Mouse (Mus musculus): ENCODE measurements at regions not wholly inside any gene's neighbourhood (a gene's known extent, or its start where the extent isn't known, plus 50 kb on each side); places are given as distances from the start of the nearest gene placed in this dataset.

- 92% methylated on average over 5 of the region's 5 CpGs for WGBS
- H3K27me3 ChIP-seq (ENCODE audit: low read depth, poor library complexity, severe bottlenecking), result no peaks in the 10 kb centered on the region
- no peaks in the 10 kb centered on the region for H3K36me3 ChIP-seq
- H3K4me3 ChIP-seq, result no peak overlapping the region
- peaks cover 7% of the 10 kb centered on the region for H3K4me1 ChIP-seq
- no peaks in the 10 kb centered on the region for H3K9me3 ChIP-seq (replicated peaks)
- H3K27ac ChIP-seq (replicated peaks), result no peak overlapping the region
- no peak for DNase-seq (ENCODE audit: low spot score)
Observed at GRCm38 (mm10) chr13:112027736-112028135, 218.9 kb upstream of the Map3k1 start.

DNA sequence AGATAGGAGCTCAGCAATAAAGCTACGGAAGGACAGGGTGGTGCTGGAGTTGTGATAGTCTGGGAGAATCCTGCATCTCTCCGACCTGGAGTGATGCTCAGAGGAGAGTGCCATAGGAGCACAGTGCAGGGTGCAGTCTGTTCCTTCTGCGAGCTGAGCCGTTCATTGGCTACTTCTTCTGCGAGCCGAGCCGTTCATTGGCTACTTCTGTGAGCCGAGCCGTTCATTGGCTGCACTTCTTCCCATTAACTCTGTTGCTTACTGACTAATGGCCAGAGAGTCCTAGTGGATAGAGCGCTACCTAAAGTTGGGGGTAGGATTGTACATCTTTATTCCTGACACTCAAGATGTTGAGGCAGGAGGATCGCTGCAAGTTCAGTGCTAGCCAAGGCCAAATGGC is 222.3 kb upstream of the Map3k1 start:
- no peaks in the 10 kb centered on the region for H3K4me1 ChIP-seq
- no peaks in the 10 kb centered on the region for H3K27me3 ChIP-seq (ENCODE audit: low read depth, poor library complexity, severe bottlenecking)
- H3K36me3 ChIP-seq, result no peaks in the 10 kb centered on the region
- no peak for DNase-seq (ENCODE audit: low spot score)
- H3K9me3 ChIP-seq (replicated peaks), result no peaks in the 10 kb centered on the region
- H3K27ac ChIP-seq (replicated peaks), result no peak overlapping the region
- H3K4me3 ChIP-seq, result no peak overlapping the region
- 83% methylated on average over 11 of the region's 11 CpGs for WGBS

GRCm38 (mm10) chr13:112031631-112032320 is 223.0 kb upstream of the Map3k1 start:
- Histone ChIP-seq H3K36me3 (no peaks in the 10 kb centered on the region), H3K4me3 (no peak overlapping the region), H3K9me3 (replicated peaks) (no peaks in the 10 kb centered on the region), H3K4me1 (no peaks in the 10 kb centered on the region), H3K27ac (replicated peaks) (no peak overlapping the region), H3K27me3 (ENCODE audit: low read depth, poor library complexity, severe bottlenecking) (no peaks in the 10 kb centered on the region)
- no peak for DNase-seq (ENCODE audit: low spot score)
- WGBS, result 90% methylated on average over 24 of the region's 24 CpGs

DNA sequence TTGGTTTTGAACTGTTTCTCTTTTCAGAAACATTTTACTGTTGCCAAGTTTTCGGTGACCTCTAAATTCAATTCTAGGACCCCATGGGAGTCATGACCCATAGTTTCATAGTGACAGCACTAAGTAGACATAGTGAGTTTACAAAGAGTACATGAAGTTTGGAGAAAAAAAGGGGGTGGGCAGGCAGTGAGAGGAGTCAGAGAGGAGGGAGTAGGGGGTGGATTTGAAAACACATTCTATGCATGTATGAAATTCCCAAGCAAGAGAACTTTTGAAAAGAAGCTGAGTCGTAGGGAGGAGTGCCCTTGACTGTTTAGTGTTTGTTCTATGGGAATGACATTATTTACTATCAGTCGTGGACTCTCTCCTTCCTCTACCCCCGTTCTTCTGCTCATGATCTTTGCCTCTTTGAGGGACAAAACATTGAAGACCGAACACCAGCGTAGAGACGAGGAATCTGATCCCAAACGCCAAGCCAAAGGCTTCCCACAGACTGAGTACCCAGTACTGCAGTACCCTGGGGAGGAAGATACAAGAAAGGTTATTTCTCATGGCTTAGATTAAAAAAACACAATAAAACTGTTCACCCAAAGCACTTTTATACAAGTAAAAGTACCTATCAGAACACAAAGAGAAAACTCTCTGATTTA is 229.1 kb upstream of the Map3k1 start:
- no peaks in the 10 kb centered on the region for H3K4me1 ChIP-seq
- H3K9me3 ChIP-seq (replicated peaks), result no peaks in the 10 kb centered on the region
- no peak for DNase-seq (ENCODE audit: low spot score)
- H3K36me3 ChIP-seq, result no peaks in the 10 kb centered on the region
- no peak overlapping the region for H3K27ac ChIP-seq (replicated peaks)
- H3K4me3 ChIP-seq, result no peak overlapping the region
- H3K27me3 ChIP-seq (ENCODE audit: low read depth, poor library complexity, severe bottlenecking), result no peaks in the 10 kb centered on the region
- 85% methylated on average over 8 of the region's 8 CpGs for WGBS

- Histone ChIP-seq H3K27ac (replicated peaks) (no peak overlapping the region), H3K36me3 (no peaks in the 10 kb centered on the region), H3K27me3 (ENCODE audit: low read depth, poor library complexity, severe bottlenecking) (no peaks in the 10 kb centered on the region), H3K4me3 (no peak overlapping the region), H3K9me3 (replicated peaks) (no peaks in the 10 kb centered on the region), H3K4me1 (no peaks in the 10 kb centered on the region)
- WGBS, result 92% methylated on average over 9 of the region's 9 CpGs
- no peak for DNase-seq (ENCODE audit: low spot score)
Observed at GRCm38 (mm10) chr13:112038556-112039304, 229.9 kb upstream of the Map3k1 start.

GRCm38 (mm10) chr13:112039422-112040145 is 230.8 kb upstream of the Map3k1 start:
- Histone ChIP-seq H3K9me3 (replicated peaks) (no peaks in the 10 kb centered on the region), H3K4me1 (no peaks in the 10 kb centered on the region), H3K27ac (replicated peaks) (no peak overlapping the region), H3K27me3 (ENCODE audit: low read depth, poor library complexity, severe bottlenecking) (no peaks in the 10 kb centered on the region), H3K36me3 (no peaks in the 10 kb centered on the region), H3K4me3 (no peak overlapping the region)
- WGBS, result 79% methylated on average over 7 of the region's 7 CpGs
- no peak for DNase-seq (ENCODE audit: low spot score)

GRCm38 (mm10) chr13:112043524-112044246 is 234.9 kb upstream of the Map3k1 start:
- no peak for DNase-seq (ENCODE audit: low spot score)
- WGBS, result 97% methylated on average over 13 of the region's 13 CpGs
- Histone ChIP-seq H3K4me3 (no peak overlapping the region), H3K27me3 (ENCODE audit: low read depth, poor library complexity, severe bottlenecking) (no peaks in the 10 kb centered on the region), H3K4me1 (0 out of 2 replicates have a peak, but pooled peaks cover 3% of the 10 kb centered on the region), H3K36me3 (no peaks in the 10 kb centered on the region), H3K9me3 (replicated peaks) (no peaks in the 10 kb centered on the region), H3K27ac (replicated peaks) (no peak overlapping the region)

DNA sequence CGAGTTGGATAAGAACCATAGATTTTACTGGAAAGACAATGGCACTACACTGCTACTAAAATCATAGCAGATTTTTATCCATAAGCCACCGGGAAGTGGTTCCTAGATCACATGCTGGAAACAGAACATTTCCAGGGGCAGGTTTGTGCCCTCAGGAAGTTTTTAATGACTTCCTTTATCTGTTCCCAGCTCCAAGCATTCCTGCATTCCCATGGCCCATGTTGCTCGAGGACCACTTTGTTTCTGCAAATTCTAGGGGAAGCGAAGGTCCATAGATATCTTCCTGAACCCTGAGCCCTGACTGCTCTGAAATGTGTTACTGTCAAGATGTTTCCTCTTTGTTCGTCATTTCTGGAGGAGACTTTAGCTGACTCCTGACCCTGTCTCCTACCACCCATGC is 235.6 kb upstream of the Map3k1 start:
- WGBS, result 81% methylated on average over 5 of the region's 5 CpGs
- Histone ChIP-seq H3K4me3 (no peak overlapping the region), H3K4me1 (0 out of 2 replicates have a peak, but pooled peaks cover 3% of the 10 kb centered on the region), H3K9me3 (replicated peaks) (no peaks in the 10 kb centered on the region), H3K27ac (replicated peaks) (no peak overlapping the region), H3K36me3 (no peaks in the 10 kb centered on the region), H3K27me3 (ENCODE audit: low read depth, poor library complexity, severe bottlenecking) (no peaks in the 10 kb centered on the region)
- no peak for DNase-seq (ENCODE audit: low spot score)

GRCm38 (mm10) chr13:112046247-112047211 is 237.7 kb upstream of the Map3k1 start:
- Histone ChIP-seq H3K36me3 (no peaks in the 10 kb centered on the region), H3K27me3 (ENCODE audit: low read depth, poor library complexity, severe bottlenecking) (no peaks in the 10 kb centered on the region), H3K4me1 (0 out of 2 replicates have a peak, but pooled peaks cover 3% of the 10 kb centered on the region), H3K4me3 (no peak overlapping the region), H3K9me3 (replicated peaks) (no peaks in the 10 kb centered on the region), H3K27ac (replicated peaks) (no peak overlapping the region)
- DNase-seq (ENCODE audit: low spot score), result no peak
- 90% methylated on average over 15 of the region's 15 CpGs for WGBS

- no peaks in the 10 kb centered on the region for H3K27me3 ChIP-seq (ENCODE audit: low read depth, poor library complexity, severe bottlenecking)
- no peaks in the 10 kb centered on the region for H3K9me3 ChIP-seq (replicated peaks)
- no peak overlapping the region for H3K4me3 ChIP-seq
- no peak for DNase-seq (ENCODE audit: low spot score)
- H3K4me1 ChIP-seq, result 0 out of 2 replicates have a peak, but pooled peaks cover 3% of the 10 kb centered on the region
- WGBS, result 88% methylated on average over 3 of the region's 3 CpGs
- no peak overlapping the region for H3K27ac ChIP-seq (replicated peaks)
- no peaks in the 10 kb centered on the region for H3K36me3 ChIP-seq
Observed at GRCm38 (mm10) chr13:112047408-112047807, 238.6 kb upstream of the Map3k1 start.

DNA sequence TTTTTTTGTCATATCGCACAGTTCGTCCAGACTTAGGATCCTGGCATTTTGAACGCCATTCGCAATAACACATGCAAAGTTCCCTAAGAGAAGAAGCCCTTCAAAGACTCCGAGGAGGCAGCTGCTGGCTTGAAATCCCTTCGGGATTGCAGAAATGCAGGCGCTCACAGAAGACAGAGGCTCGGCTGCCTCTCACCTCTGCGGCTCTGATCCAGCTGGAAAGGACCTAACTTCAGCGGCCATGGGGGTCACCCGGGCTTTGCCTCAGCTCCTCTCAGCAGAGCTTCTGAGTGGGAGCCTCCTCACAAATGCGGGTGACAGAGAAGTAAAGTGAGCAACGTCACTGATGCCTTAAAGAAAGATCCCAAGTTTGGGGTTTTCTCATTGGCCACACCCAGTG is 239.1 kb upstream of the Map3k1 start:
- WGBS, result 84% methylated on average over 13 of the region's 13 CpGs
- Histone ChIP-seq H3K27ac (replicated peaks) (no peak overlapping the region), H3K36me3 (no peaks in the 10 kb centered on the region), H3K9me3 (replicated peaks) (no peaks in the 10 kb centered on the region), H3K27me3 (ENCODE audit: low read depth, poor library complexity, severe bottlenecking) (no peaks in the 10 kb centered on the region), H3K4me1 (0 out of 2 replicates have a peak, but pooled peaks cover 3% of the 10 kb centered on the region), H3K4me3 (no peak overlapping the region)
- no peak for DNase-seq (ENCODE audit: low spot score)

Measured in midbrain, embryonic 10.5 days (tissue).